Mouse (Mus musculus): ENCODE data around the gene Metap2.

- TF ChIP-seq POLR2A (IDR thresholded peaks at IDR 0.05; ENCODE audit: insufficient read length, low read depth) (no peak), CEBPB (IDR thresholded peaks at IDR 0.05; ENCODE audit: insufficient read depth, poor library complexity, severe bottlenecking) (no peak), E2F4 (IDR thresholded peaks at IDR 0.05; ENCODE audit: insufficient read depth) (no peak)
These were observed 35.1 kb upstream of the Metap2 start for GRCm38 (mm10) chr10:93932020-93932419.
